Mouse (Mus musculus) spleen, adult 2 months (tissue): ENCODE data around the gene Prtg.

Source experiments
- CTCF ChIP-seq: fragments of 200-500 bp; IDR thresholded peaks from 2 replicates; pipeline ENCODE4 v1.5.1; 2011; ENCODE audit warnings: mild to moderate bottlenecking, inconsistent platforms; ENCODE audit not compliant: insufficient read depth, insufficient read length, insufficient replicate concordance; ENCODE audit errors: extremely low read depth
- POLR2A ChIP-seq: fragments of 200-500 bp; IDR thresholded peaks from 2 replicates; pipeline ENCODE4 v1.6.1; 2011; ENCODE audit warnings: low read depth, low read length, inconsistent platforms

GRCm38 (mm10) chr9:72875878-72876277 lies 69.2 kb downstream of the Prtg start:
- TF ChIP-seq POLR2A (no peak), CTCF (no peak)
